Mouse (Mus musculus): ENCODE measurements at regions not wholly inside any gene's neighbourhood (a gene's known extent, or its start where the extent isn't known, plus 50 kb on each side); places are given as distances from the start of the nearest gene placed in this dataset.

GRCm38 (mm10) chr13:47413940-47414339 is 291.5 kb downstream of the Rnf144b start:
- no peaks in the 10 kb centered on the region for H3K4me1 ChIP-seq (ENCODE audit: control insufficient read depth, insufficient read depth, low read length)
- no peak overlapping the region for H3K9ac ChIP-seq (replicated peaks; ENCODE audit: low read length)
- H3K4me2 ChIP-seq (ENCODE audit: low read depth, low read length), result no peak overlapping the region
- no peak overlapping the region for H3K4me3 ChIP-seq (ENCODE audit: low read depth, low read length)
- ATAC-seq (replicated peaks; ENCODE audit: insufficient number of reproducible peaks, low FRiP score, low TSS enrichment, low read depth), result no peak
- no peak for DNase-seq (ENCODE audit: low spot score)
- H3K27ac ChIP-seq (replicated peaks; ENCODE audit: low read depth, low read length), result no peak overlapping the region
- H3K27me3 ChIP-seq (ENCODE audit: control insufficient read depth, insufficient read depth, low read length), result no peaks in the 10 kb centered on the region
- WGBS, result 84% methylated on average over 9 of the region's 9 CpGs
- H3K9me3 ChIP-seq (replicated peaks; ENCODE audit: control insufficient read depth, low read length), result no peaks in the 10 kb centered on the region
- H3K36me3 ChIP-seq (replicated peaks; ENCODE audit: control insufficient read depth, insufficient read depth, low read depth, low read length), result no peaks in the 10 kb centered on the region

- Histone ChIP-seq H3K9ac (replicated peaks; ENCODE audit: low read length) (no peak overlapping the region), H3K4me2 (ENCODE audit: low read depth, low read length) (no peak overlapping the region), H3K4me1 (ENCODE audit: control insufficient read depth, insufficient read depth, low read length) (no peaks in the 10 kb centered on the region), H3K27ac (replicated peaks; ENCODE audit: low read depth, low read length) (no peak overlapping the region), H3K4me3 (ENCODE audit: low read depth, low read length) (no peak overlapping the region), H3K36me3 (replicated peaks; ENCODE audit: control insufficient read depth, insufficient read depth, low read depth, low read length) (no peaks in the 10 kb centered on the region), H3K27me3 (ENCODE audit: control insufficient read depth, insufficient read depth, low read length) (no peaks in the 10 kb centered on the region), H3K9me3 (replicated peaks; ENCODE audit: control insufficient read depth, low read length) (no peaks in the 10 kb centered on the region)
- DNase-seq (ENCODE audit: low spot score) (no peak), ATAC-seq (replicated peaks; ENCODE audit: insufficient number of reproducible peaks, low FRiP score, low TSS enrichment, low read depth) (no peak)
- 47% methylated on average over 8 of the region's 8 CpGs for WGBS
These were observed 307.5 kb downstream of the Rnf144b start for GRCm38 (mm10) chr13:47429856-47430365.

- Histone ChIP-seq H3K36me3 (replicated peaks; ENCODE audit: control insufficient read depth, insufficient read depth, low read depth, low read length) (no peaks in the 10 kb centered on the region), H3K4me1 (ENCODE audit: control insufficient read depth, insufficient read depth, low read length) (no peaks in the 10 kb centered on the region), H3K27me3 (ENCODE audit: control insufficient read depth, insufficient read depth, low read length) (no peaks in the 10 kb centered on the region), H3K9me3 (replicated peaks; ENCODE audit: control insufficient read depth, low read length) (no peaks in the 10 kb centered on the region), H3K4me2 (ENCODE audit: low read depth, low read length) (no peak overlapping the region), H3K27ac (replicated peaks; ENCODE audit: low read depth, low read length) (no peak overlapping the region), H3K4me3 (ENCODE audit: low read depth, low read length) (no peak overlapping the region), H3K9ac (replicated peaks; ENCODE audit: low read length) (no peak overlapping the region)
- no peak for DNase-seq (ENCODE audit: low spot score)
- ATAC-seq (replicated peaks; ENCODE audit: insufficient number of reproducible peaks, low FRiP score, low TSS enrichment, low read depth), result no peak
- WGBS, result 79% methylated on average over 9 of the region's 9 CpGs
These were observed 308.0 kb downstream of the Rnf144b start for GRCm38 (mm10) chr13:47430409-47430808.

GRCm38 (mm10) chr13:47435631-47436030 is 313.2 kb downstream of the Rnf144b start:
- Histone ChIP-seq H3K36me3 (replicated peaks; ENCODE audit: control insufficient read depth, insufficient read depth, low read depth, low read length) (no peaks in the 10 kb centered on the region), H3K4me1 (ENCODE audit: control insufficient read depth, insufficient read depth, low read length) (no peaks in the 10 kb centered on the region), H3K9ac (replicated peaks; ENCODE audit: low read length) (no peak overlapping the region), H3K27ac (replicated peaks; ENCODE audit: low read depth, low read length) (no peak overlapping the region), H3K4me2 (ENCODE audit: low read depth, low read length) (no peak overlapping the region), H3K27me3 (ENCODE audit: control insufficient read depth, insufficient read depth, low read length) (no peaks in the 10 kb centered on the region), H3K4me3 (ENCODE audit: low read depth, low read length) (no peak overlapping the region), H3K9me3 (replicated peaks; ENCODE audit: control insufficient read depth, low read length) (no peaks in the 10 kb centered on the region)
- no peak for ATAC-seq (replicated peaks; ENCODE audit: insufficient number of reproducible peaks, low FRiP score, low TSS enrichment, low read depth)
- no peak for DNase-seq (ENCODE audit: low spot score)
- 89% methylated on average over 7 of the region's 7 CpGs for WGBS

- no peaks in the 10 kb centered on the region for H3K4me1 ChIP-seq (ENCODE audit: control insufficient read depth, insufficient read depth, low read length)
- no peak overlapping the region for H3K27ac ChIP-seq (replicated peaks; ENCODE audit: low read depth, low read length)
- H3K27me3 ChIP-seq (ENCODE audit: control insufficient read depth, insufficient read depth, low read length), result no peaks in the 10 kb centered on the region
- no peak overlapping the region for H3K9ac ChIP-seq (replicated peaks; ENCODE audit: low read length)
- H3K4me2 ChIP-seq (ENCODE audit: low read depth, low read length), result no peak overlapping the region
- no peak for DNase-seq (ENCODE audit: low spot score)
- no peak overlapping the region for H3K4me3 ChIP-seq (ENCODE audit: low read depth, low read length)
- 87% methylated on average over 3 of the region's 3 CpGs for WGBS
- H3K36me3 ChIP-seq (replicated peaks; ENCODE audit: control insufficient read depth, insufficient read depth, low read depth, low read length), result no peaks in the 10 kb centered on the region
- H3K9me3 ChIP-seq (replicated peaks; ENCODE audit: control insufficient read depth, low read length), result no peaks in the 10 kb centered on the region
- no peak for ATAC-seq (replicated peaks; ENCODE audit: insufficient number of reproducible peaks, low FRiP score, low TSS enrichment, low read depth)
These were observed 322.4 kb downstream of the Rnf144b start for GRCm38 (mm10) chr13:47444876-47445275.

- H3K9me3 ChIP-seq (replicated peaks; ENCODE audit: control insufficient read depth, low read length), result no peaks in the 10 kb centered on the region
- H3K27me3 ChIP-seq (ENCODE audit: control insufficient read depth, insufficient read depth, low read length), result no peaks in the 10 kb centered on the region
- H3K4me3 ChIP-seq (ENCODE audit: low read depth, low read length), result no peak overlapping the region
- no peak overlapping the region for H3K27ac ChIP-seq (replicated peaks; ENCODE audit: low read depth, low read length)
- H3K9ac ChIP-seq (replicated peaks; ENCODE audit: low read length), result no peak overlapping the region
- no peak for DNase-seq (ENCODE audit: low spot score)
- WGBS, result 85% methylated on average over 17 of the region's 17 CpGs
- no peak for ATAC-seq (replicated peaks; ENCODE audit: insufficient number of reproducible peaks, low FRiP score, low TSS enrichment, low read depth)
- no peaks in the 10 kb centered on the region for H3K4me1 ChIP-seq (ENCODE audit: control insufficient read depth, insufficient read depth, low read length)
- H3K36me3 ChIP-seq (replicated peaks; ENCODE audit: control insufficient read depth, insufficient read depth, low read depth, low read length), result no peaks in the 10 kb centered on the region
- no peak overlapping the region for H3K4me2 ChIP-seq (ENCODE audit: low read depth, low read length)
These were observed 329.8 kb downstream of the Rnf144b start for GRCm38 (mm10) chr13:47452186-47452760.

GRCm38 (mm10) chr13:47462148-47462547 is 339.7 kb downstream of the Rnf144b start:
- H3K27ac ChIP-seq (replicated peaks; ENCODE audit: low read depth, low read length), result no peak overlapping the region
- H3K4me3 ChIP-seq (ENCODE audit: low read depth, low read length), result no peak overlapping the region
- DNase-seq (ENCODE audit: low spot score) (no peak), ATAC-seq (replicated peaks; ENCODE audit: insufficient number of reproducible peaks, low FRiP score, low TSS enrichment, low read depth) (no peak)
- H3K4me1 ChIP-seq (ENCODE audit: control insufficient read depth, insufficient read depth, low read length), result no peaks in the 10 kb centered on the region
- no peak overlapping the region for H3K9ac ChIP-seq (replicated peaks; ENCODE audit: low read length)
- no peak overlapping the region for H3K4me2 ChIP-seq (ENCODE audit: low read depth, low read length)
- H3K27me3 ChIP-seq (ENCODE audit: control insufficient read depth, insufficient read depth, low read length), result no peaks in the 10 kb centered on the region
- 85% methylated on average over 8 of the region's 8 CpGs for WGBS
- H3K36me3 ChIP-seq (replicated peaks; ENCODE audit: control insufficient read depth, insufficient read depth, low read depth, low read length), result no peaks in the 10 kb centered on the region
- H3K9me3 ChIP-seq (replicated peaks; ENCODE audit: control insufficient read depth, low read length), result no peaks in the 10 kb centered on the region

- Histone ChIP-seq H3K9me3 (replicated peaks; ENCODE audit: control insufficient read depth, low read length) (no peaks in the 10 kb centered on the region), H3K4me1 (ENCODE audit: control insufficient read depth, insufficient read depth, low read length) (no peaks in the 10 kb centered on the region), H3K27ac (replicated peaks; ENCODE audit: low read depth, low read length) (no peak overlapping the region), H3K4me2 (ENCODE audit: low read depth, low read length) (no peak overlapping the region), H3K36me3 (replicated peaks; ENCODE audit: control insufficient read depth, insufficient read depth, low read depth, low read length) (no peaks in the 10 kb centered on the region), H3K4me3 (ENCODE audit: low read depth, low read length) (no peak overlapping the region), H3K9ac (replicated peaks; ENCODE audit: low read length) (no peak overlapping the region), H3K27me3 (ENCODE audit: control insufficient read depth, insufficient read depth, low read length) (no peaks in the 10 kb centered on the region)
- WGBS, result 54% methylated on average over 14 of the region's 14 CpGs
- DNase-seq (ENCODE audit: low spot score) (no peak), ATAC-seq (replicated peaks; ENCODE audit: insufficient number of reproducible peaks, low FRiP score, low TSS enrichment, low read depth) (no peak)
These were observed 349.2 kb downstream of the Rnf144b start for GRCm38 (mm10) chr13:47471543-47472213.

Measured in embryonic facial prominence, embryonic 11.5 days (tissue).